In the genomic region with DNA sequence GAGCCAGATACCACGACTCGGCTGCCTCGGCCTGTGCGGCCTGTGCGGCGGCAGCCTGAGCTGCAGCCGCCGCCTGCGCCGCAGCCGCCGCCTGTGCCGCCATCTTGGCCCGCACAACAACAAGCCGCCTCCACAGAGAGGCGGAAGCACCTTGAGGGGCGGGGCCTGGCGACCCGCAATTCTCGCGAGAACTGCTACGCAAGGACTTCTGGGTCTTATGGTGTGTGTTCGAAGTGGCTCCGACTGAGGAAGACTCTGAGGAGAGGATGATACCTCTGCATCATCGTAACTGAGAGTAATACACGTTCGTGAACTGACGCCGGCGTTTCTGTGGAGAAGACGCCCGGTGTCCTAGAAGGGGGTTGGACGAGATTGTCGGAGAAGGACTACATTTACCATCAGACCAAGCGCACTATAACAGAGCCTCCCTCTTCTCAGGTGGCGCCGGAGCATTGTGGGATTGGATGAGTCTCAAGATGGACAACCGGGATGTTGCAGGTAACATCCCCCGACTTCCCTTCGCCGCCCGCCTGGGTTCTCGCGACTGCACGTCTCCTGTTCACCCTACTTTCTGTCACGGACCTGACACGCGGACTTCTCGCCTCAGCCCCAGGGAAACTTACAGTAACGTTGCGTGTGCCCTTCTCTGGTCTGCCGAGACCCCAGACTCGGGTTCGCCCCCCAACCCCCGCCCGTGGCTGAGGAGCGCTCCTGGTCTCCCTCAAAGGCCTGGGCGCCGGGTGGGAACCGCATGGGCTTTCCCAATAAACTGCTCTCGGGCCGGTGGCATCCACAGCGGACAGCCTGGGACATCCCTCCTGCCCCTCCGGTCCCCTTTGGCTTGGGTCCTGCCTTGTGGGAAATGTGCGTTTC, we compare ENCODE assay signal across 7 mouse cellular contexts. TPM values are rescaled to one million over a fixed set of nuclear protein-coding genes. Genes with fewer than 3 reads are reported as not detected.
DNase-seq lines count a peak whose midpoint lies in the region; ATAC-seq and TF ChIP-seq lines count a peak whose summit lies in the region.

A gene (minus strand): TSS at position 152 of the 873 bp plus-strand sequence.
A gene (plus strand): TSS at position 231 of the 873 bp plus-strand sequence.

- no peak for TF ChIP-seq CTCF in intestine, postnatal 0 days (IDR thresholded peaks at IDR 0.05; ENCODE audit: low read depth)
- TF ChIP-seq CTCF in small intestine, adult 2 months (IDR thresholded peaks at IDR 0.05; ENCODE audit: extremely low read depth, insufficient read length, insufficient replicate concordance, low read depth, low read length): peak; percentile 13; the same call in 1 of the 2 replicates

- peak; percentile 95 for ATAC-seq in intestine, postnatal 0 days
- peak; percentile 98 for ATAC-seq in midbrain, embryonic 12.5 days (ENCODE audit: low FRiP score, low read depth)

- peaks cover 39% of the 10 kb centered on the region for H3K4me1 ChIP-seq in embryonic facial prominence, embryonic 10.5 days
- 0 out of 2 replicates have a peak, but pooled peaks cover 3% of the 10 kb centered on the region for H3K4me1 ChIP-seq in intestine, postnatal 0 days (replicated peaks; ENCODE audit: control insufficient read depth, insufficient read depth, low read length)
- H3K4me1 ChIP-seq in midbrain, embryonic 12.5 days: peaks cover 36% of the 10 kb centered on the region
- peaks cover 9% of the 10 kb centered on the region; the same call in 1 of the 2 replicates for H3K4me1 ChIP-seq in small intestine, adult 2 months (ENCODE audit: control insufficient read depth, insufficient read depth, insufficient read length, low read length)

- TF ChIP-seq POLR2A in small intestine, adult 2 months (IDR thresholded peaks at IDR 0.05; ENCODE audit: low read depth, low read length): peak; percentile 90

- intact Hi-C loops in left cerebral cortex, postnatal 4 days (cut with DNase I): no loop called here

- peak; percentile 97 for DNase-seq in adrenal gland, postnatal 10 days
- peak; percentile 96 for DNase-seq in embryonic facial prominence, embryonic 10.5 days (ENCODE audit: low spot score)
- peak; percentile 68 for DNase-seq in gonadal fat pad, adult 2 months (ENCODE audit: low read depth)
- peak; percentile 97 for DNase-seq in left cerebral cortex, postnatal 4 days

- peak within 1 kb of the TSS; percentile 95 for H3K4me2 ChIP-seq in intestine, postnatal 0 days (replicated peaks; ENCODE audit: low read depth)
- peak within 1 kb of the TSS; percentile 94 for H3K4me2 ChIP-seq in midbrain, embryonic 12.5 days (replicated peaks)

- WGBS in embryonic facial prominence, embryonic 10.5 days: under 1% methylated on average over 65 of the region's 65 CpGs
- under 1% methylated on average over 65 of the region's 65 CpGs for WGBS in intestine, postnatal 0 days
- under 1% methylated on average over 65 of the region's 65 CpGs for WGBS in midbrain, embryonic 12.5 days
- WGBS in small intestine, adult 2 months: under 1% methylated on average over 65 of the region's 65 CpGs

- H3K27ac ChIP-seq in embryonic facial prominence, embryonic 10.5 days (replicated peaks): peak within 1 kb of the TSS; percentile 91
- H3K27ac ChIP-seq in intestine, postnatal 0 days (ENCODE audit: low read depth, low read length): peak within 1 kb of the TSS; percentile 73
- H3K27ac ChIP-seq in midbrain, embryonic 12.5 days (replicated peaks): peak within 1 kb of the TSS; percentile 73
- peak within 1 kb of the TSS; percentile 84 for H3K27ac ChIP-seq in small intestine, adult 2 months (ENCODE audit: insufficient read depth, low read depth, low read length)

- no peaks in the 10 kb centered on the region for H3K27me3 ChIP-seq in embryonic facial prominence, embryonic 10.5 days (replicated peaks; ENCODE audit: low read depth, poor library complexity, severe bottlenecking)
- no peaks in the 10 kb centered on the region for H3K27me3 ChIP-seq in intestine, postnatal 0 days (replicated peaks; ENCODE audit: control insufficient read depth, insufficient read depth, low read length)
- H3K27me3 ChIP-seq in midbrain, embryonic 12.5 days: no peaks in the 10 kb centered on the region
- no peaks in the 10 kb centered on the region for H3K27me3 ChIP-seq in small intestine, adult 2 months (ENCODE audit: control insufficient read depth, insufficient read depth, low read length)

- H3K9me3 ChIP-seq in embryonic facial prominence, embryonic 10.5 days: no peaks in the 10 kb centered on the region
- no peaks in the 10 kb centered on the region for H3K9me3 ChIP-seq in intestine, postnatal 0 days (ENCODE audit: control insufficient read depth)
- no peaks in the 10 kb centered on the region for H3K9me3 ChIP-seq in midbrain, embryonic 12.5 days

- peak within 1 kb of the TSS; percentile 81 for H3K4me3 ChIP-seq in embryonic facial prominence, embryonic 10.5 days
- peak within 1 kb of the TSS; percentile 99 for H3K4me3 ChIP-seq in intestine, postnatal 0 days (ENCODE audit: low read depth, low read length)
- peak within 1 kb of the TSS; percentile 95 for H3K4me3 ChIP-seq in midbrain, embryonic 12.5 days
- H3K4me3 ChIP-seq in small intestine, adult 2 months (ENCODE audit: low read depth, low read length): peak within 1 kb of the TSS; percentile 88

- peak within 1 kb of the TSS; percentile 99 for H3K9ac ChIP-seq in intestine, postnatal 0 days (ENCODE audit: low read depth, low read length)
- H3K9ac ChIP-seq in midbrain, embryonic 12.5 days (replicated peaks): peak within 1 kb of the TSS; percentile 96

- H3K36me3 ChIP-seq in embryonic facial prominence, embryonic 10.5 days (replicated peaks): peaks cover 19% of the 10 kb centered on the region
- H3K36me3 ChIP-seq in intestine, postnatal 0 days (ENCODE audit: control insufficient read depth, insufficient read depth): 0 out of 2 replicates have a peak, but pooled peaks cover 1% of the 10 kb centered on the region
- no peaks in the 10 kb centered on the region for H3K36me3 ChIP-seq in midbrain, embryonic 12.5 days
- H3K36me3 ChIP-seq in small intestine, adult 2 months (ENCODE audit: control insufficient read depth, insufficient read depth, low read length): peaks cover 2% of the 10 kb centered on the region; the same call in 1 of the 2 replicates

RNA-seq across cellular contexts. Expression of the first gene that starts in this region (rescaled TPM):
- total RNA-seq in adrenal gland, postnatal 10 days (2021): 10 to 100 TPM; 53.8 to 56.2 TPM
- polyA plus RNA-seq in embryonic facial prominence, embryonic 10.5 days (2016; fragmentation: Nextera tagmentation; extraction: Ambion mirVana): 63.9 and 67.3 TPM in 2 replicates
- polyA plus RNA-seq in gonadal fat pad, adult 2 months (2012; rRNA removed): 64.8 and 71.9 TPM in 2 replicates
- 23.6 and 26.3 TPM in 2 replicates for polyA plus RNA-seq in intestine, postnatal 0 days (2015; fragmentation: Nextera tagmentation; extraction: Ambion mirVana)
- 10 to 100 TPM; 87.6 to 88.9 TPM for total RNA-seq in left cerebral cortex, postnatal 4 days (2021)
- polyA plus RNA-seq in midbrain, embryonic 12.5 days (2016; fragmentation: Nextera tagmentation; extraction: Ambion mirVana): 76.4 and 77.8 TPM in 2 replicates
- polyA plus RNA-seq in small intestine, adult 2 months (2012; rRNA removed): 63.2 and 107 TPM in 2 replicates

RNA-seq across cellular contexts. Expression of the second gene that starts in this region (rescaled TPM):
- total RNA-seq in adrenal gland, postnatal 10 days (2021): 10 to 100 TPM; 24.1 to 29.7 TPM
- 53.5 and 56.5 TPM in 2 replicates for polyA plus RNA-seq in embryonic facial prominence, embryonic 10.5 days (2016; fragmentation: Nextera tagmentation; extraction: Ambion mirVana)
- 11.2 and 11.8 TPM in 2 replicates for polyA plus RNA-seq in gonadal fat pad, adult 2 months (2012; rRNA removed)
- polyA plus RNA-seq in intestine, postnatal 0 days (2015; fragmentation: Nextera tagmentation; extraction: Ambion mirVana): 17.7 and 18.4 TPM in 2 replicates
- total RNA-seq in left cerebral cortex, postnatal 4 days (2021): 10 to 100 TPM; 48.5 to 52.6 TPM
- polyA plus RNA-seq in midbrain, embryonic 12.5 days (2016; fragmentation: Nextera tagmentation; extraction: Ambion mirVana): 55.6 and 56.8 TPM in 2 replicates
- polyA plus RNA-seq in small intestine, adult 2 months (2012; rRNA removed): 6.9 and 10.4 TPM in 2 replicates

Comparison
In these comparisons a context has a peak if more than half of its experiments do, and no peak if none do; other contexts are left out.
1. Peak in every context shown above with its lines: DNase-seq, ATAC-seq, H3K4me3 ChIP-seq and H3K27ac ChIP-seq.